Mouse (Mus musculus): ENCODE results near the gene D630045J12Rik.

DNA sequence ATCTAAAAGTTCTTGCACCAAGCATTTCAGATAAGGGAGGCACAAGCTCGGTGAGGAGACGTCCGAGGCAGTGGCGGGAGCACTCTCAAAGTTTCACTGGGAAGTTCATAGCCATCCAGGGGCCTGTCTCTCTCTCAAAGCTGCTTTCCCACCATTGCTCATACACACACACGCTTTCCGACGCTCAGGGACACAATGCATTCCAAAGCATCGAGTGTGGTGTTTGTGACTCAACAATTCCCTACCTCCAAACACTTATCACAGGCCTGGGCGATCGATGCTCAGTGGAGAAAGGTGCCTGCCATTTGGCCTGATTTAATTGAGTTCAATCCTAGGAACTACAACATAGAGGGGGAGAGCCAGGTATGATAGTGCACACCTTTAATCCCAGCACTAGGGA, 159.1 kb downstream of the D630045J12Rik start:
- TF ChIP-seq CHD2 (IDR thresholded peaks at IDR 0.05; ENCODE audit: low read depth, low read length) = no peak
- no peak for TF ChIP-seq ZC3H11A (IDR thresholded peaks at IDR 0.05; ENCODE audit: borderline replicate concordance, low read depth, low read length)

Data from ES-E14 (cell line).